Mouse (Mus musculus) Patski (cell line): ENCODE data around the gene Tmem135. TPM values are rescaled to one million over a fixed set of nuclear protein-coding genes. Genes with fewer than 3 reads are reported as not detected.

Source experiments
- ATAC-seq: fragments of 100-300 bp; one replicate; pipeline ENCODE4 v1.8.0; 2021
- CTCF ChIA-PET: fragments of 350-600 bp; sonication (Branson Sonifier 250); formaldehyde crosslinking; loops from one replicate; lab custom pipeline; 2022; ENCODE audit warnings: inconsistent platforms; lab: Charles Lee
- POLR2A ChIA-PET: fragments of 350-600 bp; sonication (Branson Sonifier 250); formaldehyde crosslinking; loops from one replicate; lab custom pipeline; 2022; ENCODE audit warnings: antibody characterized with exemption, inconsistent platforms; lab: Charles Lee
- DNase-seq: peaks from one replicate; pipeline ENCODE4 v3.0.0-alpha.2; 2011; ENCODE audit warnings: low read depth, low spot score
- H3K27me3 ChIP-seq: fragments of 371-371 bp; one replicate; pipeline ENCODE4 v1.5.1; 2021
- CTCF ChIP-seq: fragments of 100-300 bp; IDR thresholded peaks from one replicate; pipeline ENCODE4 v1.5.1; 2021
- in situ Hi-C: fragments of 300-500 bp; cut with MboI; formaldehyde crosslinking; loops from 3 replicates; pipeline ENCODE4 v1.11.1; 2018; ENCODE audit warnings: low pct_unique_long_range_greater_than_20kb, mixed read lengths
- polyA plus RNA-seq: library from polyadenylated mRNA; unstranded; gene quantifications from one replicate; pipeline ENCODE4 v1.2.3, GENCODE M21; 2021

Tmem135 gene
- polyA plus RNA-seq, 1 experiment from 2014 or later, result 48.3 TPM

- in situ Hi-C loops, result no loop called here
- CTCF ChIA-PET, result no interaction called here
- TF ChIP-seq CTCF, result no peak
- POLR2A ChIA-PET, result no interaction called here
- DNase-seq (no peak), ATAC-seq (no peak)
- H3K27me3 ChIP-seq, result no peaks in the 10 kb centered on the region
Measured at GRCm38 (mm10) chr7:89140640-89141300, 263.3 kb downstream of the Tmem135 start.

GRCm38 (mm10) chr7:89134884-89135511 is 269.0 kb downstream of the Tmem135 start:
- no peak for TF ChIP-seq CTCF
- in situ Hi-C loops, result no loop called here
- DNase-seq, result no peak
- H3K27me3 ChIP-seq, result no peaks in the 10 kb centered on the region
- ChIA-PET POLR2A (interaction anchor here (1.4 kb wide), 1 partner anchor 20 kb away, joined by 4 read pairs; no protein-coding TSS in a partner anchor), CTCF (interaction anchor here (0.9 to 1.5 kb wide), 2 partner anchors 9 to 11 kb away, joined by 3 read pairs; no protein-coding TSS in a partner anchor)
- no peak for ATAC-seq

GRCm38 (mm10) chr7:89126063-89126882 is 277.7 kb downstream of the Tmem135 start:
- POLR2A ChIA-PET, result interaction anchor here (0.9 kb wide), 1 partner anchor 42 kb away, joined by 3 read pairs; no protein-coding TSS in a partner anchor
- in situ Hi-C loops, result loop anchor here (5.0 kb wide), 1 partner anchor 39 kb away; no protein-coding TSS in a partner anchor
- no peaks in the 10 kb centered on the region for H3K27me3 ChIP-seq
- TF ChIP-seq CTCF, result peak; percentile 94
- ATAC-seq, result peak; percentile 86
- DNase-seq, result no peak
- CTCF ChIA-PET, result interaction anchor here (0.8 to 1.6 kb wide), 5 partner anchors 10 to 347 kb away, joined by 3 to 10 read pairs (median 3); no protein-coding TSS in a partner anchor

GRCm38 (mm10) chr7:89116261-89116664 is 287.8 kb downstream of the Tmem135 start:
- TF ChIP-seq CTCF, result no peak
- in situ Hi-C loops, result no loop called here
- peaks cover 21% of the 10 kb centered on the region for H3K27me3 ChIP-seq
- ChIA-PET CTCF (no interaction called here), POLR2A (no interaction called here)
- ATAC-seq (peak; percentile 31), DNase-seq (no peak)

GRCm38 (mm10) chr7:89115633-89116032 is 288.4 kb downstream of the Tmem135 start:
- no peak for DNase-seq
- ATAC-seq, result no peak
- TF ChIP-seq CTCF, result no peak
- POLR2A ChIA-PET, result interaction anchor here (1.0 kb wide), 1 partner anchor 8 kb away, joined by 3 read pairs; no protein-coding TSS in a partner anchor
- CTCF ChIA-PET, result no interaction called here
- peaks cover 21% of the 10 kb centered on the region for H3K27me3 ChIP-seq
- in situ Hi-C loops, result no loop called here

- CTCF ChIA-PET, result no interaction called here
- POLR2A ChIA-PET, result no interaction called here
Measured at GRCm38 (mm10) chr7:89106421-89106820, 297.6 kb downstream of the Tmem135 start.

GRCm38 (mm10) chr7:89099756-89100155 is 304.3 kb downstream of the Tmem135 start:
- ChIA-PET POLR2A (interaction anchor here (1.1 kb wide), 1 partner anchor 14 kb away, joined by 3 read pairs; no protein-coding TSS in a partner anchor), CTCF (no interaction called here)
- peaks cover 10% of the 10 kb centered on the region for H3K27me3 ChIP-seq
- no peak for ATAC-seq
- no peak for TF ChIP-seq CTCF
- no peak for DNase-seq
- in situ Hi-C loops, result no loop called here

More at GRCm38 (mm10) chr7:89106421-89106820, 297.6 kb downstream of the Tmem135 start:
- no peak for TF ChIP-seq CTCF
- ATAC-seq (no peak), DNase-seq (no peak)
- H3K27me3 ChIP-seq, result peaks cover 20% of the 10 kb centered on the region
- in situ Hi-C loops, result no loop called here

Other genes starting within 250 kb of the Tmem135 start
- gene Fzd4, start 133 bp upstream of the Tmem135 start, polyA plus RNA-seq, result 55.9 TPM
- gene Prss23, start 123.0 kb upstream of the Tmem135 start, polyA plus RNA-seq, result 138 TPM
- 12.1 TPM for gene Me3, start 228.2 kb upstream of the Tmem135 start, polyA plus RNA-seq